Mouse (Mus musculus) kidney, postnatal 4 days (tissue): ENCODE measurements around the gene Shbg.
"Not testable (repeated sequence)": the region's sequence is repeated elsewhere in the genome, so short reads cannot be mapped to it uniquely, and the experiment has no call there.

Experiments used
- DNase-seq, 2 experiments: peaks; one replicate each; pipeline ENCODE4 v3.0.0; 2021; ENCODE audit warnings: mixed read lengths in 2 of 2

The Shbg gene

GRCm38 (mm10) chr11:69629802-69630201 lies 12.1 kb upstream of the Shbg start:
- DNase-seq = no peak

- peak; percentile 88 to 89 for DNase-seq
Measured at GRCm38 (mm10) chr11:69628286-69628685, 10.6 kb upstream of the Shbg start.

DNA sequence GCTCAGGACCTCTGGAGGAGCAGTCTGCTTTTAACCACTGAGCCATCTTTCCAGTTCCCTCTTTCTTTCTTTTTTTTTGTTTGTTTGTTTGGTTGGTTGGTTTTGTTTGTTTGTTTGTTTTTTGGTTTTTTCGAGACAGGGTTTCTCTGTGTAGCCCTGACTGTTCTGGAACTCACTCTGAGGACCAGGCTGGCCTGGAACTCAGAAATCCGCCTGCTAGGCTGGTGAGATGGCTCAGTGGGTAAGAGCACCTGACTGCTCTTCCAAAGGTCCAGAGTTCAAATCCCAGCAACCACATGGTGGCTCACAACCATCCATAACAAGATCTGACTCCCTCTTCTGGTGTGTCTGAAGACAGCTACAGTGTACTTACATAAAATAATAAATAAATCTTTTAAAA lies 6.6 kb upstream of the Shbg start:
- DNase-seq = not testable (repeated sequence)

- DNase-seq = no peak
Measured at GRCm38 (mm10) chr11:69623006-69623405, 5.3 kb upstream of the Shbg start.

DNA sequence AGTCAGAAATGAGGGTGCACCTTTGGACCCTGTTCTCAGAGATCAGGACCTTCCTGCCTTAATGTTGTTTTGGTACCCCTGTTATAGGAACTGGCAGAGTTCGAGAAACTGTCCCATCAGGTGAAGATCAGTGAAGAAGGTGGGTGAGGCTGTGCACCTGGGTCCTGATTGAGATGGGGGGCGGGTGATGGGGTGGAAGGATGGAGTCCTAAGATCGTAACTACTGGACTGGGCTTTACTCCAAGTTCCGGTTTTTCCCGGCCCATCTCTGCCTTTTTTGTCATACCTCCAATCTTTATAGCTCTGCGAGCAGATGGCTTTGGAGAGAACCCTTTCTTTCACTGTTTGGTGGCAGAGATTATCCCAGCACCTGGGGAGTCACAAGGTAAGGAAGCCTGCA lies 4.7 kb upstream of the Shbg start:
- peak; percentile 24 to 51 for DNase-seq

GRCm38 (mm10) chr11:69621571-69622268 lies 4.0 kb upstream of the Shbg start, which contains the start of gene Sat2:
Sat2 (plus strand) TSS chr11:69622024.
- DNase-seq = peak; percentile 74 to 84

DNA sequence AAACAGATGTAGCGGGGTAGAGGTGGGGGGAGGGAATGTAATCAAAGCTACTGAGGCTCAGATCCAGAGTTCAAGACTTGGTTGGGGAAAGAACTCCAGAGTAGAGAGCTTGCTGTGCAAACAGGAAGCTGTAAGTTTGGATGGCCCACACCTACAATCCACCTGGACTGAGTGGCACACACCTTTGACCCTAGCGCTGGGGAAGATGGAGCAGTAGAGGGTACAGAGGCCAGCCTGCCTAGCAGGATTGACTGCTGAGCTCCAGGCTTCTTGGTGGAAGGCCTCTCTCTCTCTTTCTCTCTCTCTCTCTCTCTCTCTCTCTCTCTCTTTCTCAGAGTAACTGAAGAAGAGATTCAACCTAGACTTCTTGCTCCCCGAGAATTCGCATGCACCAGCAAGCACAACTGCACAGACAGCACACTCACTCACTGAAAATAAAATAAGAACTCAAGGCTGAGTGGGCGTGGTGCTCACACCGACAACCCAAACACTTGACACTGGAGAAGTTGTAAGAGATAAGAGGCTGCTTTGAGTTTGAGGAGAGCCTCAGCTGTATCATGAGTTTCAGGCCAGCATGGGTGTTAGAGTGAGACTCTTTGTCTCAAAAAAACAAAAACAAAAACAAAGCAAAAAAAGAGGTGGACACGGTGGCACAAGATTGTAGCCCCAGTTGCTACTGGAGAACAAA lies 2.8 kb upstream of the Shbg start:
- no peak for DNase-seq

GRCm38 (mm10) chr11:69616781-69617180 lies 924 bp downstream of the Shbg start:
- DNase-seq = no peak

GRCm38 (mm10) chr11:69614257-69614588 lies 3.5 kb downstream of the Shbg start:
- not testable (repeated sequence) for DNase-seq

DNA sequence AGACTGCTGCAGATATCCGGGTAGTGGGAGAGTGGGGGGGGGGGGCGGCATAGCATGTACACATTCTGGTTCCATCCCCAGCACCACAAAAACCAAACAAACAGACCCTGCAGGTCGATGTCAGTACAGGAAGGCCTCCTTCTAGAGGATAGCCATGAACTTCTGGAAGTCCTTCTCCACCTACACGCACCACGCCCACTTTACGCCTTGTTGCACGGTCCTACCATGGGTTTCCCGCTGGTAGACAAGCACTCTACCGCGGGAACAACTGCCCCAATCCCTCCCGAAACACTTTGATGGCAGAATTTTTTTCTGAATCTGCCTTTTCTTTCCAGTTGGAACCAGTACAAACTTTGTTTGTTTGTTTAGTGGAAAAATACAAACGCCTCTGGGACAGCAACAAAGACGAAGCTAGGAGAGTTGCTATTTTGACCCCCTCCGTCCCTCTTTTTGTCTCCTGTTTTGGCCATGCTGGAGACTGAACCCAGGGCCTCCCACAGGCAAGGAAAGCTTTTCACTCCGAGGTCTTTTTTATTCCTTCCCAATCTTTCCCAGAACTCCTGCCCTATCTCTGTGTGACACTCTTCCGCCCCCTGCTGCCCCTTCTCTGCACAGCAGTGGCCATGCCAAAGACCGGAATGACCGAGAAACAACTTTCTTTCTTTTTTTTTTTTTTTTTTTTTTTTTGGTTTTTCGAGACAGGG lies 4.0 kb downstream of the Shbg start:
- peak; percentile 96 for DNase-seq

DNA sequence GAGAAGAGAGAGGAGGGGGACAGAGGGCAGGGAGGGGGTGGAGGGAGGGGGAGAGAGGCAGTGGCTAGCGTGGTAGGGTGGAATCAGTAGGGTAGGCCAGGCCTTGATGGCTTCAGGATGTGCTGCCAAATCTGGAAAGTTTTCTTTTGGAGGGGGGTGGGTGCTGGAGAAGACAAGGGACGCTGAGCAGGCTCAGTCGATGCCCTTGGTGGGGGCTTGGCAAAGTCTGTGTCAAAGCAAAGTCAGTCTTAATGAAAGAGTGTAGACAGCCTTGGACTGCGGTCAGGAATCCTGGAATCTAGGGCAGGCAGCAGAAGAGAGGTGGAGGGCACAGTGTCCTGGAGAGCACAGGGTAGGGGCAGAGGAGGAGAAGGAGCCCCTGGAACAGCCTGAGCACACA lies 6.8 kb downstream of the Shbg start:
- no peak for DNase-seq

DNA sequence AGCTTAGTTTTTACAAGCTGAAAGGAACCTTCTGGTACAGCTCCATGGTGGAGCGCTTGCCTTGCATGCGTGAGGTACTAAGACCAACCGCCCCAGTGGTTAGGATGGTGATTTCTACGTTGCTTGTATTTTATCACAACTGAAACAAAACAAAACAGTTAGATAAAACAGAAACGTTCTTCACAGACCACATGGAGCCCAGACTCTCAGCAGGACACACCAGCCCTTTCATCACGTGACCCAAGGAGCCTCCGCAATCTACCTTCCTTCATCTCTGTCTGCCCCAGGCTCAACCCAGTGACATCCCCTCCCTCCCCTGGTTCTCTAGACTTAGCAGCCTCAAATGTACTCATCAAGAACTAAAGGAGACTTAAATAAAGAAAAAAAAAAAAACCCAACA lies 8.3 kb downstream of the Shbg start:
- no peak for DNase-seq

DNA sequence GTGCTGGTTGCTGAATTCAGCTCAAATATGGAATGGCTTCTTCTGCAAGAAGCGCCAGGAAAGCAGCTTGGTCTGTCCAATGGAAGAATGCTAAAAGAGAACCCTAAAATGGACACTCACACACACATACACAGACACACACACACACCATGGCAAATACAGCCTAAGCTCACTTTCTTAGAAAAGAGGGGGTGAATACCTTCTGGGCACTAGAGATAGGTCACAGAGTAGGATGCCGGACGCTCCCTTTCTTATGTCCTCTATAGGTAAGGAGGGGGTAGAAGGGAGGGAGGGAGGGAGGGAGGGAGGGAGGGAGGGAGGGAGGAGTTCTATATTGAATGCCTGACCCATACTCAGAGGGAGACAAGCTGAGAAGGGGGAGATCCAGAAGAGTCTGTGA lies 9.2 kb downstream of the Shbg start:
- no peak for DNase-seq

DNA sequence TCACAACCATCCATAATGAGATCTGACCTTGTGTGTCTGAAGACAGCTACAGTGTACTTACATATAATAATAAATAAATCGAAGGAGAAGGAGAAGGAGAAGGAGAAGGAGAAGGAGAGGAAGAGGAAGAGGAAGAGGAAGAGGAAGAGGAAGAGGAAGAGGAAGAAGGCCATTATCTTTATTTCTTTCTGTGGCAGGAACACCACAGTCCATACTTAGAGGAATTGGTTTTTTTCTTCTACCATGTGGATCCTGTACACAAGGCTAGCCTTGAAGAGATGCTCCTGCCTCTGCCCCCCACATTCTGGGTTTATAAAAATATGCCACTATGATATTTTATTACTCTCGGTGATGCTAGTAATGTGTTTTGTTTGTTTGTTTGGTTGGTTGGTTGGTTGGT lies 10.9 kb downstream of the Shbg start:
- no peak for DNase-seq

DNA sequence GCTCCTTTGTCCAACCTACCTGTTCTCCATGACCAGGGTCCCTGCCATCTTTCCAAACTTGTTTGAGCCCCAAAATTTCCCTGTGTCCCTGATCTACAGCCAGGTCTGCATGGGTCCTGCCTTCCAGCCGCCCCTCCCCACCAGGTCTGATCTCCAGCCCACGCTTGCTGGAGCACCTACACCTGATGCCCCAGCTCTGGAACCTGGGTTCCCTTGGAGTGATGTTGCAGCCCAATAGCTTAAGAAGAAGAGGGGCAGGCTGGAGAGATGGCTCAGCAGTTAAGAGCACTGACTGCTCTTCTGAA lies 11.3 kb downstream of the Shbg start:
- no peak for DNase-seq

- peak; percentile 83 to 86 for DNase-seq
Measured at GRCm38 (mm10) chr11:69605726-69606490, 11.8 kb downstream of the Shbg start, which contains the start of gene Atp1b2. Atp1b2 (minus strand) TSS chr11:69605942.

GRCm38 (mm10) chr11:69604795-69605664 lies 12.7 kb downstream of the Shbg start:
- peak; percentile 42 to 60 for DNase-seq

GRCm38 (mm10) chr11:69604347-69604746 lies 13.4 kb downstream of the Shbg start:
- no peak for DNase-seq

DNA sequence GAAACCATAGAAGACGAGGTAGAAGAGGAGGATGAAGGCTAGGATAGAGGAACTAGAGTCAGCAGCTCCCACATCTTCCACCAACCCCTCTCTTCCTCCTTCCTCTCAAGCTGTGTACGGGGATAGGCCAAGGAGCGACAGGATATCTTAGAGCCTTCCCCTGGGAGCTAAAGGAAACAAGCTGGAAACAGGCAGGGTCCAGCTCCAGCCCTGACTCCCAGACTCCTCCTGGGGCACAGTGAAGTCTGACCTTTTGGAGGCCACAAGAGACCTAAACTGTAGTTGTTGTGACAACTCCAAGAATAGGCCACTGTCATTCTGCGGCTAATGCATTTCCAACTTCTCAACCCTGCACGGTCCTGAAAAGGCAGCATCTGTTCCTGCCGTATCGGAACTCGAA lies 14.2 kb downstream of the Shbg start:
- peak in 1 of 2 experiments; percentile 42 for DNase-seq

GRCm38 (mm10) chr11:69601768-69602167 lies 15.9 kb downstream of the Shbg start:
- DNase-seq = no peak

DNA sequence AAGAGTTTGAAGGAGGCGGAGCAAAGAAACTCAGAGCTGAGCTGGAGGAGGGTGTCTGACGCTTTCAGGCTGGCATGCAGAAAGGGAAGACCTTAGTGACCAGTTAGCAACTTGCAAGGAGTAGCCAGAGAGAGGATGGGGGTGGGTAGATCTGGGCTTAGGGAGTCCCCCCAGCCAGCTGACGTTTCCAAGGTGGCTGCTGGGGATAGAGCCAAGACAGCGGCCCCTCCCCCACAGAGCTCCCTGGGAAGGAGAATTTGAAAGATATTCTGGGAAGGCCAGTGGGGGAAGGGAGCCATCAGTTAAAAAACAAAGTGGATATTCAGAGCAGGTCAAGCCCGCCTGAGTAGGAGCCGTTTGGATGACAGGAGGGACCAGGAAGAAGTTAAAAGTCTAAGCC lies 17.6 kb downstream of the Shbg start:
- peak; percentile 87 to 90 for DNase-seq

- DNase-seq = no peak
Measured at GRCm38 (mm10) chr11:69599436-69599835, 18.3 kb downstream of the Shbg start.
